Mouse (Mus musculus) lung, postnatal 0 days (tissue): ENCODE measurements around the gene St6galnac4. TPM values are rescaled to one million over a fixed set of nuclear protein-coding genes. Genes with fewer than 3 reads are reported as not detected.

ENCODE experiments used
- ATAC-seq: fragments of 200-750 bp; cut with Nextera tagmentation; 2 replicates; pipeline ENCODE4 v1.8.0; 2017; ENCODE audit warnings: moderate library complexity
- DNase-seq: peaks from one replicate; pipeline ENCODE4 v3.0.0-alpha.2; 2016; ENCODE audit warnings: low spot score
- H3K27ac ChIP-seq: fragments of 300-500 bp; sonication (generic); 2 replicates; pipeline ENCODE4 v1.5.1; 2014; ENCODE audit warnings: antibody characterized with exemption, mild to moderate bottlenecking, low read length, mixed read lengths
- H3K27me3 ChIP-seq: fragments of 300-500 bp; sonication (generic); replicated peaks from 2 replicates; pipeline ENCODE4 v1.6.1; 2014; ENCODE audit warnings: low read length, mixed read lengths; ENCODE audit not compliant: insufficient read depth
- H3K36me3 ChIP-seq: fragments of 300-500 bp; sonication (generic); 2 replicates; pipeline ENCODE4 v1.6.1; 2014; ENCODE audit warnings: low read length, mixed read lengths; ENCODE audit not compliant: insufficient read depth
- H3K4me1 ChIP-seq: fragments of 300-500 bp; sonication (generic); 2 replicates; pipeline ENCODE4 v1.6.1; 2014; ENCODE audit warnings: antibody characterized with exemption, low read depth, low read length, mixed read lengths; ENCODE audit not compliant: insufficient read depth
- H3K4me2 ChIP-seq: fragments of 300-500 bp; sonication (generic); replicated peaks from 2 replicates; pipeline ENCODE4 v1.6.1; 2014; ENCODE audit warnings: low read depth, mild to moderate bottlenecking, low read length, moderate library complexity, mixed read lengths
- H3K4me3 ChIP-seq: fragments of 300-500 bp; sonication (generic); 2 replicates; pipeline ENCODE4 v1.5.1; 2014; ENCODE audit warnings: low read depth, low read length
- H3K9ac ChIP-seq: fragments of 300-500 bp; sonication (generic); replicated peaks from 2 replicates; pipeline ENCODE4 v1.6.1; 2014; ENCODE audit warnings: low read depth, mild to moderate bottlenecking
- H3K9me3 ChIP-seq: fragments of 300-500 bp; sonication (generic); 2 replicates; pipeline ENCODE4 v1.6.1; 2016; ENCODE audit warnings: low read length, mixed read lengths
- CTCF ChIP-seq: IDR thresholded peaks from 2 replicates; pipeline ENCODE4 v1.5.1; 2016; ENCODE audit warnings: antibody characterized with exemption, mild to moderate bottlenecking
- EP300 ChIP-seq: IDR thresholded peaks from 2 replicates; pipeline ENCODE4 v1.6.1; 2016; ENCODE audit warnings: antibody characterized with exemption, mild to moderate bottlenecking, control low read depth
- WGBS: fragments of 180-500 bp; shearing (Covaris S2); extraction: QIAGEN DNeasy Blood & Tissue Kit; methylation state at CpG from one replicate; pipeline ENCODE4 v1.1.7; 2014; 5-methylcytosine and 5-hydroxymethylcytosine counted together
- polyA plus RNA-seq: library from polyadenylated mRNA; unstranded; fragments of >200 nt; fragmentation: Nextera tagmentation; extraction: Ambion mirVana; gene quantifications from 2 replicates; pipeline ENCODE4 v1.2.1, GENCODE M21; 2015

Gene St6galnac4
- polyA plus RNA-seq, 1 experiment from 2014 or later: 38.9 TPM

- Histone ChIP-seq H3K4me2 (peak overlapping the region; percentile 33), H3K27ac (no peak overlapping the region), H3K36me3 (no peaks in the 10 kb centered on the region), H3K9me3 (no peaks in the 10 kb centered on the region), H3K27me3 (peaks cover 5% of the 10 kb centered on the region; the same call in 1 of the 2 replicates), H3K4me1 (peaks cover 2% of the 10 kb centered on the region; the same call in 1 of the 2 replicates), H3K9ac (no peak overlapping the region), H3K4me3 (no peak overlapping the region)
- DNase-seq (peak; percentile 92), ATAC-seq (peak; percentile 59)
- WGBS: 9% methylated on average over 37 of the region's 37 CpGs
- TF ChIP-seq CTCF (peak; percentile 99), EP300 (no peak)
Measured at GRCm38 (mm10) chr2:32582830-32583799, 3.8 kb upstream of the St6galnac4 start.

GRCm38 (mm10) chr2:32585149-32585714 lies 1.7 kb upstream of the St6galnac4 start:
- TF ChIP-seq CTCF (no peak), EP300 (no peak)
- Histone ChIP-seq H3K9me3 (no peaks in the 10 kb centered on the region), H3K4me1 (peaks cover 9% of the 10 kb centered on the region; the same call in 1 of the 2 replicates), H3K9ac (no peak overlapping the region), H3K4me3 (no peak overlapping the region), H3K36me3 (no peaks in the 10 kb centered on the region), H3K27ac (no peak overlapping the region), H3K27me3 (no peaks in the 10 kb centered on the region), H3K4me2 (no peak overlapping the region)
- no peak for DNase-seq
- 86% methylated on average over 7 of the region's 7 CpGs for WGBS
- ATAC-seq: no peak

- WGBS: 18% methylated on average over 9 of the region's 9 CpGs
- H3K4me3 ChIP-seq: peak overlapping the region; percentile 53
- H3K4me2 ChIP-seq: peak overlapping the region; percentile 68
- peak overlapping the region; percentile 61 for H3K9ac ChIP-seq
- no peaks in the 10 kb centered on the region for H3K36me3 ChIP-seq
- ATAC-seq: peak; percentile 38
- H3K4me1 ChIP-seq: peaks cover 15% of the 10 kb centered on the region
- peak; percentile 47; the same call in 1 of the 2 replicates for TF ChIP-seq EP300
- TF ChIP-seq CTCF: no peak
- DNase-seq: peak; percentile 75
- H3K27ac ChIP-seq: peak overlapping the region; percentile 71
- H3K27me3 ChIP-seq: no peaks in the 10 kb centered on the region
- H3K9me3 ChIP-seq: no peaks in the 10 kb centered on the region
Measured at GRCm38 (mm10) chr2:32587731-32588321, 931 bp downstream of the St6galnac4 start.

DNA sequence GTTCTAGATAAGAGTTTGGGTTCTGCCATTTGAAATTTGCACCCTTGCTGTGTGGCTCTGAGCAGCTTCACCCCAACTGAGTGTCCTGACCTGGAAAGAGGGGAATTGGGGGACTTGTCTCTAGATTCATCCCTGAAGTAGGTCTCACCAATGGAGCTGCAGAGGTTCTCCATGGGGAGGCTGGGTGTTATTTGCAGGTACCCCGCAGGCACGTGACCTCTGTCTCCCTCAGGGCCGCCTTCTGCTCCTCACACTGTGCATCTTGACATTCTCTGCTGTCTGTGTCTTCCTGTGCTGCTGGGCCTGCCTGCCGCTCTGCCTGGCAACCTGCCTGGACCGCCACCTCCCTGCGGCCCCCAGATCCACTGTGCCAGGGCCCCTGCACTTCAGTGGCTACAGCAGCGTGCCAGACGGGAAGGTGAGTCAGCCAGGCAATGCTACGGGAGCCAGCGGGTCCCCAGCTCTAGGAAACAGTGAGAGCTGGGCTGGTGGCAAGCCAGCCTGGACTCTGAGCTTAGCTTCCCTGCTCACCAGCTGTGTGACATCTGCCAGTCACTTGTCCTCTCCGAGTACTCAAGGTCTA lies 2.4 kb downstream of the St6galnac4 start:
- TF ChIP-seq CTCF (no peak), EP300 (no peak)
- 32% methylated on average over 11 of the region's 11 CpGs for WGBS
- H3K27ac ChIP-seq: no peak overlapping the region
- no peaks in the 10 kb centered on the region for H3K27me3 ChIP-seq
- no peaks in the 10 kb centered on the region for H3K9me3 ChIP-seq
- H3K9ac ChIP-seq: no peak overlapping the region
- DNase-seq (peak; percentile 45), ATAC-seq (no peak)
- no peak overlapping the region for H3K4me3 ChIP-seq
- peak overlapping the region; percentile 20 for H3K4me2 ChIP-seq
- 0 out of 2 replicates have a peak, but pooled peaks cover 2% of the 10 kb centered on the region for H3K36me3 ChIP-seq
- H3K4me1 ChIP-seq: peaks cover 15% of the 10 kb centered on the region

DNA sequence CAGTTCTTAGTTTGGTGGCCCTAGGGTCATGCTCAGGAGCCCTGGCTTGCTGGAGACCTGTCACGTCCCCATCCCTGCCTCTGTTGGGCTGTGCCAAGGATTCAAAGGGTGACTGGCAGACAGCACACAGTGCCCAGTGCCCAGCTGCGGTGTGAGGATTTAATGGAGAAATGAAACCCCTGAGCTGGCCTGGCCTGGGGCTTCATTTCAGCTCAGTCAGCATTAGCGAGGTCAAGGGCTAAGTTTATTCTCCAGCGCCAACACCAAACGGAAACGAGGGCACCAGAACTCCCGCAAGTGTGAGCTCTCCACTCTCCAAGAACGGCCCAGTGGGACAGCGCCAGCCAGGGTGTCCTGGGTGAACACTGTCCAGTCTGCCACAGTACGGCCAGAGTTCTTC lies 3.3 kb downstream of the St6galnac4 start:
- DNase-seq (peak; percentile 20), ATAC-seq (no peak)
- WGBS: 57% methylated on average over 10 of the region's 10 CpGs
- peaks cover 15% of the 10 kb centered on the region for H3K4me1 ChIP-seq
- H3K4me3 ChIP-seq: no peak overlapping the region
- H3K27ac ChIP-seq: no peak overlapping the region
- H3K27me3 ChIP-seq: no peaks in the 10 kb centered on the region
- H3K9ac ChIP-seq: no peak overlapping the region
- H3K36me3 ChIP-seq: 0 out of 2 replicates have a peak, but pooled peaks cover 10% of the 10 kb centered on the region
- no peaks in the 10 kb centered on the region for H3K9me3 ChIP-seq
- no peak for TF ChIP-seq EP300
- no peak for TF ChIP-seq CTCF
- no peak overlapping the region; the same call in 1 of the 2 replicates for H3K4me2 ChIP-seq
